ENCODE assay signal across 15 mouse cellular contexts in genomic region chr13:70641381-70641780, GRCm38 (mm10). TPM values are rescaled to one million over a fixed set of nuclear protein-coding genes. Genes with fewer than 3 reads are reported as not detected.
DNase-seq lines count a peak whose midpoint lies in the region.
"Had no signal": no experiment of that assay in that cellular context is flagged by ENCODE, and none has a peak within 500 bp of the region (broad histone marks: within the 10 kb centered on the region; RNA-seq: fewer than 3 reads in every experiment).

No protein-coding gene starts in this region.

- peak; percentile 24 for DNase-seq in 3134 (ENCODE audit: extremely low read depth, insufficient read length, low spot score)
- DNase-seq in 3T3-L1 (ENCODE audit: low read depth, low spot score): peak; percentile 68
- DNase-seq in gonadal fat pad, adult 2 months (ENCODE audit: low read depth): peak; percentile 84
- DNase-seq in lung, postnatal 25 days (ENCODE audit: low spot score): peak; percentile 59
- DNase-seq in right cerebral cortex, postnatal 36 days (ENCODE audit: low spot score in 2 of 2): no peak
- DNase-seq in kidney, adult 9 months: no peak
- DNase-seq in cerebellum, adult 11 months: no peak
- no peak for DNase-seq in spleen, postnatal 14 days (ENCODE audit: low spot score in 2 of 2)
- DNase-seq: adrenal gland, postnatal 36 days; cerebellum, postnatal 10 days; embryo, embryonic 11 days; gastrocnemius, postnatal 14 days; kidney, postnatal 10 days; layer of hippocampus, adult 9-11 months; thymus, postnatal 14 days had no signal

RNA-seq across cellular contexts. Expression of gene Ice1, which starts 3.9 kb away (rescaled TPM):
- 22.5 and 24.2 TPM in 2 replicates for polyA plus RNA-seq in gonadal fat pad, adult 2 months (2012; rRNA removed)

Comparison
In these comparisons a context has a peak if more than half of its experiments do, and no peak if none do; other contexts are left out.
1. DNase-seq: peak in 3134 (single experiment), 3T3-L1 (single experiment), gonadal fat pad, adult 2 months (single experiment) and lung, postnatal 25 days (single experiment); none in right cerebral cortex, postnatal 36 days (0 of 2), kidney, adult 9 months (single experiment), cerebellum, adult 11 months (single experiment) and spleen, postnatal 14 days (0 of 2).